25 mouse cellular contexts compared by ENCODE assay signal in genomic region chr2:57611599-57611998, GRCm38 (mm10).
"Had no signal": no experiment of that assay in that cellular context is flagged by ENCODE, and none has a peak within 500 bp of the region (broad histone marks: within the 10 kb centered on the region; RNA-seq: fewer than 3 reads in every experiment).

No protein-coding gene starts in this region.

- H3K27ac ChIP-seq: heart, adult 2 months; heart, embryonic 13.5 days; heart, embryonic 15.5 days; hindbrain, embryonic 13.5 days; hindbrain, embryonic 15.5 days; hindbrain, postnatal 0 days; kidney, embryonic 15.5 days; kidney, postnatal 0 days; limb, embryonic 13.5 days; limb, embryonic 15.5 days had no signal

- H3K4me2 ChIP-seq: heart, embryonic 11.5 days; heart, embryonic 13.5 days; heart, embryonic 15.5 days; hindbrain, embryonic 13.5 days; hindbrain, embryonic 15.5 days; kidney, embryonic 15.5 days; limb, embryonic 13.5 days; limb, embryonic 15.5 days had no signal

- H3K4me3 ChIP-seq: heart, adult 2 months; heart, embryonic 13.5 days; heart, embryonic 15.5 days; hindbrain, embryonic 13.5 days; hindbrain, embryonic 15.5 days; kidney, embryonic 15.5 days; limb, embryonic 13.5 days; limb, embryonic 15.5 days had no signal

- H3K4me1 ChIP-seq: heart, embryonic 13.5 days; heart, embryonic 15.5 days; kidney, embryonic 15.5 days had no signal

- ATAC-seq: hindbrain, postnatal 0 days; intestine, embryonic 16.5 days had no signal

- H3K27me3 ChIP-seq: heart, embryonic 15.5 days; hindbrain, embryonic 13.5 days; kidney, embryonic 15.5 days had no signal

- H3K9me3 ChIP-seq: heart, embryonic 13.5 days; heart, embryonic 15.5 days; hindbrain, embryonic 13.5 days; hindbrain, embryonic 15.5 days; kidney, embryonic 15.5 days; limb, embryonic 13.5 days; limb, embryonic 15.5 days had no signal

- DNase-seq: gastrocnemius, postnatal 14 days; gastrocnemius, postnatal 36 days; heart, adult 11 months; heart, adult 2 months; heart, postnatal 14 days; heart, postnatal 36 days; kidney, adult 11 months; kidney, adult 2 months; kidney, adult 9 months; kidney, postnatal 14 days; kidney, postnatal 36 days; layer of hippocampus, adult 9-11 months; layer of hippocampus, postnatal 36 days; left cerebral cortex, postnatal 4 days had no signal

- H3K36me3 ChIP-seq: heart, embryonic 13.5 days; heart, embryonic 15.5 days; hindbrain, embryonic 13.5 days; hindbrain, embryonic 15.5 days; kidney, embryonic 15.5 days; limb, embryonic 13.5 days; limb, embryonic 15.5 days had no signal

- H3K9ac ChIP-seq: heart, embryonic 13.5 days; heart, embryonic 15.5 days; hindbrain, embryonic 13.5 days; hindbrain, embryonic 15.5 days; kidney, embryonic 15.5 days; limb, embryonic 13.5 days; limb, embryonic 15.5 days had no signal
